Mouse (Mus musculus) erythroblast, embryonic 14.5 days (primary cell): ENCODE measurements around the gene Stard13. TPM values are rescaled to one million over a fixed set of nuclear protein-coding genes. Genes with fewer than 3 reads are reported as not detected.

Experiments used
- H3K27me3 ChIP-seq: 2 replicates; pipeline ENCODE4 v1.6.1; 2012; ENCODE audit warnings: inconsistent platforms; ENCODE audit not compliant: control insufficient read depth
- H3K36me3 ChIP-seq: 2 replicates; pipeline ENCODE4 v1.6.1; 2012; ENCODE audit warnings: mild to moderate bottlenecking, inconsistent platforms; ENCODE audit not compliant: control insufficient read depth
- H3K4me1 ChIP-seq: 2 replicates; pipeline ENCODE4 v1.6.1; 2012; ENCODE audit warnings: inconsistent platforms; ENCODE audit not compliant: control insufficient read depth
- H3K4me3 ChIP-seq: replicated peaks from 2 replicates; pipeline ENCODE3; 2012; ENCODE audit warnings: moderate library complexity, mild to moderate bottlenecking, inconsistent platforms
- H3K9me3 ChIP-seq: 2 replicates; pipeline ENCODE4 v1.6.1; 2012; ENCODE audit warnings: low read length, inconsistent platforms, mixed read lengths; ENCODE audit not compliant: control insufficient read depth
- GATA1 ChIP-seq: IDR thresholded peaks from 2 replicates; pipeline ENCODE4 v1.6.1; 2012; ENCODE audit warnings: low read length, inconsistent platforms, mixed read lengths
- TAL1 ChIP-seq: IDR thresholded peaks from 3 replicates; pipeline ENCODE4 v1.6.1; 2012; ENCODE audit warnings: low read length, inconsistent platforms, mixed read lengths
- polyA plus RNA-seq: library from polyadenylated mRNA; stranded (reverse); fragments of >175 nt; gene quantifications from 2 replicates; pipeline ENCODE4 v1.2.3, GENCODE M21; 2012

Gene Stard13
- polyA plus RNA-seq, 1 experiment, result 0.07 TPM

DNA sequence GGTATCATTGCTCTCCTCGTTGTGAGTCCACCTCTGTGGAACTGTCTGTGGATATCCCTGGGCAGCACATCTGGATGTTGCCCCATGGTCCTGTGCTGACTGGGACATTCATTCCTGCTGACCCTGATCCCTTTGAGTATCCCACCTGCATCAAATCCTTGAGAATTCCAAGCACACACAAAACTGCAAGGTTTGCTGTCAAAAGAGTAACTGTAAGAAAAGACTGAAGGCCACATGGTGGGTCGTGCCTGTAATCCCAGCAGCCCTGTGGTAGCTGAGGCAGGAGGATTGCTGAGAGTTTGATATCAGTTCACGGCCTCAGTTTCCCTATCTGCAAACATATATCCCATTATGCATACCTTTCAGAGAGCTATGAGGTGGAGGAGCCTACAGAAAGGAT is 126.8 kb downstream of the Stard13 start:
- Histone ChIP-seq H3K4me3 (no peak overlapping the region), H3K27me3 (no peaks in the 10 kb centered on the region), H3K9me3 (no peaks in the 10 kb centered on the region), H3K4me1 (no peaks in the 10 kb centered on the region), H3K36me3 (no peaks in the 10 kb centered on the region)
- no peak for TF ChIP-seq TAL1
- TF ChIP-seq GATA1, result no peak

DNA sequence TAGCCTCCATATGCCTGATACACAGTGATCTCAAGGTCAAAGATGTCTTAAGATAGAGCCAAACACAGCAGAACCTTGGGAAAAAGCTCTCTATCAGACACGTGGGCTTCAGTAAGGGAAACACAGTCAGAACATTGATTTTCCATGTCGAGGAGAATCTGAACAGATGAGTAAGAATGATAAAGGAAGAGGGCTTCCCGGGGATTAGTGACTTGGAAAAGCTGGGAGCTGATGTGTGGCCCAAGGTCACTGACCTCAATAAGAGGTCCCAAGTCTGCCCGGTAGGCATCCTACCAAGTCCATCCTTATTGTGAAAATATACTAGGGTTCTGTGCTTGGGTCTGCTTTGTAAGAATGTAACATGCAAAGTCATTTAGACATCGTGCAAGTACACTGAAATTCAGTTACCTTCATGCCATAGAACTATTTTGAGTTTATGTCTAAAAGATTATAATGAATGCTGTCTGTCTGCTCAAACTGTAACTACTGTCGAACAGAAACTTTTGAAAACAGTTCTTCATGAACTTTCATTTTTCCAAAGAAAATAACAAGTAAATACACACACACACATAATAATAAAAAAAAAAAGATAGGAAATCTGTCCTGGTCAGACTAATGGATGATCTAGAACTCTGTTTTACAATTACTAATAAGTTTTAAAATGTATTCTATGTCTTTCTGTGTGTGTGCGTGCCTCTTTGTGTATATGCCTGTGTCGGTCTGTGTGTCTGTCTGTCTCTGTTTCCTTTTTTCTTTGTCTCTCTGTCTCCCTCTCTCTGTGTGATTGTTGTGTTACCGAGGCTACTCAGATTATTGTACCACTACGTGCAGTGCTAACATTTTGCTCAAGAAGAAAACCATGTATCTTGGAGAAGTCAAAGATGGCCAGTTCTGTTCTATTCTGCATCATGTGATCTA is 128.3 kb downstream of the Stard13 start:
- TF ChIP-seq TAL1 (no peak), GATA1 (no peak)
- Histone ChIP-seq H3K9me3 (no peaks in the 10 kb centered on the region), H3K4me1 (no peaks in the 10 kb centered on the region), H3K4me3 (no peak overlapping the region), H3K36me3 (no peaks in the 10 kb centered on the region), H3K27me3 (no peaks in the 10 kb centered on the region)

DNA sequence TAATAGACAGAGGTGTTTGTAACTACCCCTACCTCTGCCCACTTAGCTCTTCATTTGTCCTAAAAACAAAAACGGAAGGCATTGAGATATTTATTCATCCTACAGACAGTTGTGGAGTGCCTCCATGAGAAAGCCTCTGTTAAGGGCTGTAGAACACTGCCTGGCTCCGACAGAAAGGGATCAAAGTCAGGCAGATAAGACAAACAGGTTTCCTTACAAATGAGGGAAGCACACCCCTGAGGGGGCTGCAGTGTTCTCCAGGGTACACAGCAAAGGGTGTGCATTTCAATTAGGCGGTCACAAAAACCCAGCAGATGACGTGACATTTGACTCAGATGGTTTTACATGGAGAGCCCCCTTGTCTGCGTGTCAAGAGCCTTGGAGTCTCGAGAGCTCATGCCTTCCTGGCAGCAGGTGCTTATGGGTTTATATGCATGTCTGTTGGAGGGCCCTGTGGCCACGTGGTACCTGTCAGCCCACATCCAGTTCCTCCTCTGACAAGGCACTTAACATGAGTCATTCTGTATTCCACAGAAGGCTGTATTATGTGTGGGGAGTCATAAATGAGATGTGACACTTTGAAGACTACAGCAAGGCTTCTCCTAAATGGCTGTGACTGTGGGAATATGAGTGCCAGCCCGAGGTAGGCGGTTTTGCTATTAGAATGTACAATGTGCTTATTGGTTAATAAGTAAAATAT is 129.1 kb downstream of the Stard13 start:
- no peaks in the 10 kb centered on the region for H3K27me3 ChIP-seq
- no peak for TF ChIP-seq GATA1
- no peak for TF ChIP-seq TAL1
- no peak overlapping the region for H3K4me3 ChIP-seq
- no peaks in the 10 kb centered on the region for H3K4me1 ChIP-seq
- no peaks in the 10 kb centered on the region for H3K36me3 ChIP-seq
- H3K9me3 ChIP-seq, result no peaks in the 10 kb centered on the region

DNA sequence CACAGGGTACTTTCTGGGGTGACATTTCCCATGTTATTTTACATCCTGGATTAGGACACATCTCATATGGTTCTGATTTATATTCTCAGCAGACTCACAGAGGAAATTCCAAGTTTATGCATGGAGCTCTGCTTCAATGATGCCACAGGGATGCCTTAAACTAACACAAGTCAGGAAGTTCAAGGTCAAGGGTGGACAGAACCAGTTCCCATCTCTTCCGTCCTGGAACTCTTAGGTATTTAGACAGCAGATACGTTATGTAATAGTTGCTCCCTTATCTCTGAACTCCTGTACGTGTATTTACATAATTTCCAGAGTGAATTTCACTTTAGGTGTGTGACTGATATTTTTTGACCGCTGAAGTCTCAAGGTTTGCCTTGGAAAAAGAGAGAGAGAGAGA is 130.4 kb downstream of the Stard13 start:
- Histone ChIP-seq H3K27me3 (no peaks in the 10 kb centered on the region), H3K9me3 (no peaks in the 10 kb centered on the region), H3K36me3 (no peaks in the 10 kb centered on the region), H3K4me1 (no peaks in the 10 kb centered on the region), H3K4me3 (no peak overlapping the region)
- TF ChIP-seq GATA1, result no peak
- TF ChIP-seq TAL1, result no peak

DNA sequence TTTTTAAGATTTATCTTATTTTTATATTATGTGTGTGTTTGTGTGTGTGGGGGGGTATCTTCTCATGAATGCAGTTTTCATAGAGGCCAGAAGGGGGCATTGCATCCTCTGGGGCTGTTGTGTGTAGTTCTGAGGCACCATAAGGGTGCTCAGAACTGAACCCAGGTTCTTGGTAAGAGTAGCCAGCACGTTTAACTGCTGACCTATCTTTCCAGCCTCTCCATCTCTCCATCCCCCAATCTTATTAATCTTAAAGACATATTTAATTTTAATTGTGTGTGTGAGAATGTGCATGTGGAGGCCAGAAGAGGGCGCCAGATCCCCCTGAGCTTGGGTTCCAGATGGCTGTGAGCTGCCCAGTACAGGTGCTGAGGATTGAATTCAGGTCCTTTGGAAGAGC is 131.4 kb downstream of the Stard13 start:
- Histone ChIP-seq H3K36me3 (no peaks in the 10 kb centered on the region), H3K4me3 (no peak overlapping the region), H3K9me3 (no peaks in the 10 kb centered on the region), H3K27me3 (no peaks in the 10 kb centered on the region), H3K4me1 (no peaks in the 10 kb centered on the region)
- no peak for TF ChIP-seq GATA1
- no peak for TF ChIP-seq TAL1

GRCm38 (mm10) chr5:151096012-151096411 is 137.6 kb downstream of the Stard13 start:
- no peak overlapping the region for H3K4me3 ChIP-seq
- no peaks in the 10 kb centered on the region for H3K27me3 ChIP-seq
- H3K36me3 ChIP-seq, result no peaks in the 10 kb centered on the region
- H3K9me3 ChIP-seq, result no peaks in the 10 kb centered on the region
- H3K4me1 ChIP-seq, result no peaks in the 10 kb centered on the region
- TF ChIP-seq GATA1 (no peak), TAL1 (no peak)

- H3K9me3 ChIP-seq, result no peaks in the 10 kb centered on the region
- no peaks in the 10 kb centered on the region for H3K27me3 ChIP-seq
- H3K36me3 ChIP-seq, result no peaks in the 10 kb centered on the region
- H3K4me1 ChIP-seq, result no peaks in the 10 kb centered on the region
- TF ChIP-seq TAL1 (no peak), GATA1 (no peak)
- no peak overlapping the region for H3K4me3 ChIP-seq
Observed at GRCm38 (mm10) chr5:151092886-151093665, 140.6 kb downstream of the Stard13 start.

GRCm38 (mm10) chr5:151090996-151091395 is 142.6 kb downstream of the Stard13 start:
- Histone ChIP-seq H3K9me3 (no peaks in the 10 kb centered on the region), H3K4me1 (no peaks in the 10 kb centered on the region), H3K27me3 (no peaks in the 10 kb centered on the region), H3K36me3 (no peaks in the 10 kb centered on the region), H3K4me3 (no peak overlapping the region)
- TF ChIP-seq GATA1 (no peak), TAL1 (no peak)

GRCm38 (mm10) chr5:151089201-151089600 is 144.4 kb downstream of the Stard13 start:
- no peak overlapping the region for H3K4me3 ChIP-seq
- no peaks in the 10 kb centered on the region for H3K9me3 ChIP-seq
- no peaks in the 10 kb centered on the region for H3K36me3 ChIP-seq
- H3K4me1 ChIP-seq, result no peaks in the 10 kb centered on the region
- H3K27me3 ChIP-seq, result no peaks in the 10 kb centered on the region
- no peak for TF ChIP-seq TAL1
- TF ChIP-seq GATA1, result no peak
